Mouse (Mus musculus): ENCODE measurements around the gene Sod1.

DNA sequence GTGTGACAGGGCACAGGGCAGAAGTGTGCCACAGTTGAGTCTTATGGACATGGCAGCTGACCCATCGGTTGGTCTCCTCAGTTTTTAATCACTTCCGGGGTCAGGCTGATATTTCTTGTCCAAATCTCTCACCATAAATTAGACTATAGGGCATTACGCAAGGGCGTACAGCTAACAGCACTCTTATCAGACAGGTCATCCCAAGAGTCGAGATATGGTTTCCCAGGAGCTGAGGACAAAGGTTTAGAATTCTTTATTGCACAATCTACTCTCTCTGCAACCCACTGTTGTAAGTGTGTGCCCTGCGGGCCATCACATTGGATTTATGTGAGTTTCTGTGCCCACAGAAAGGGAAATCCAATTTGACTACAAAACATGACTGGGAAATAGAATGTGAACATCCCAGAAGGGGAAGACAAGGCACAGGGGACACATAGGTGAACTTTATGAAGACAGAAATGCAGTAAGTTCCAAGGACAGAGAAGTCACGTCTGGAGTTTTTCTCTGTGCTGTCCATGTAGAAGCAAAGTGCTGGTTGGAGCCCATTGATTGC lies 23.8 kb upstream of the Sod1 start:
- TF ChIP-seq GATA1 (IDR thresholded peaks at IDR 0.05; ENCODE audit: borderline replicate concordance, low read length) = no peak
- TF ChIP-seq CTCF (IDR thresholded peaks at IDR 0.05; ENCODE audit: low read depth, low read length) = no peak
- TF ChIP-seq TAL1 (conservative IDR thresholded peaks at IDR 0.05; ENCODE audit: low read depth, low read length) = no peak
- no peak for TF ChIP-seq GATA2 (IDR thresholded peaks at IDR 0.05; ENCODE audit: borderline replicate concordance, low read depth, low read length)
